Mouse (Mus musculus) heart, adult 2 months (tissue): Measurements from ENCODE around the gene Ccnj.

Experiments used
- CTCF ChIP-seq: fragments of 200-600 bp; IDR thresholded peaks from 2 replicates; pipeline ENCODE4 v1.8.1; 2022; ENCODE audit warnings: antibody characterized with exemption, mild to moderate bottlenecking, moderate library complexity
- EP300 ChIP-seq: fragments of 200-500 bp; IDR thresholded peaks from 2 replicates; pipeline ENCODE4 v1.6.1; 2011; ENCODE audit warnings: low read depth, low read length, control low read depth; ENCODE audit not compliant: insufficient read depth
- POLR2A ChIP-seq: fragments of 200-500 bp; IDR thresholded peaks from 2 replicates; pipeline ENCODE4 v1.6.1; 2011; ENCODE audit warnings: mild to moderate bottlenecking, low read depth, low read length, control low read depth; ENCODE audit not compliant: insufficient read depth

DNA sequence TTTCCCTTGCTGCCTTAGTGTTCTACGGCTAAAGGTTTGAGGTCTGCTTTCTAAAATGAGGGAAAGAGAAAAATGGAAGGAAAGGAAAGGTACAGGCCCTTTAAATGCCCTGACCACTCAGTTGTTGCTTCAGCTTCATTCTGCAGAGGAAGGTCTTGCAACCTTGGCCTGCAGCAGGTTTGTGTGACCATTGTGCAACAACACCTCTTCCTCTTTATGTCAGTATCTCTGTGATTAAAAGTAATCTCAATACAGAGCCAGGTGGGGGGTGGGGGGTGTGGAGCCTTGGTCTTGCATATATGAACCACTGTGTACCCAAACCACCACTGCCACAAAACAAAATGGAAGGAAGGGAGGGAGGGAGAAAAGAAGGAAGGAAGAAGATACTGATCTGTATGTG is 57.8 kb downstream of the Ccnj start:
- TF ChIP-seq CTCF, result no peak
- TF ChIP-seq POLR2A, result no peak
- TF ChIP-seq EP300, result no peak
